Mouse (Mus musculus): ENCODE measurements around the gene Inf2.

DNA sequence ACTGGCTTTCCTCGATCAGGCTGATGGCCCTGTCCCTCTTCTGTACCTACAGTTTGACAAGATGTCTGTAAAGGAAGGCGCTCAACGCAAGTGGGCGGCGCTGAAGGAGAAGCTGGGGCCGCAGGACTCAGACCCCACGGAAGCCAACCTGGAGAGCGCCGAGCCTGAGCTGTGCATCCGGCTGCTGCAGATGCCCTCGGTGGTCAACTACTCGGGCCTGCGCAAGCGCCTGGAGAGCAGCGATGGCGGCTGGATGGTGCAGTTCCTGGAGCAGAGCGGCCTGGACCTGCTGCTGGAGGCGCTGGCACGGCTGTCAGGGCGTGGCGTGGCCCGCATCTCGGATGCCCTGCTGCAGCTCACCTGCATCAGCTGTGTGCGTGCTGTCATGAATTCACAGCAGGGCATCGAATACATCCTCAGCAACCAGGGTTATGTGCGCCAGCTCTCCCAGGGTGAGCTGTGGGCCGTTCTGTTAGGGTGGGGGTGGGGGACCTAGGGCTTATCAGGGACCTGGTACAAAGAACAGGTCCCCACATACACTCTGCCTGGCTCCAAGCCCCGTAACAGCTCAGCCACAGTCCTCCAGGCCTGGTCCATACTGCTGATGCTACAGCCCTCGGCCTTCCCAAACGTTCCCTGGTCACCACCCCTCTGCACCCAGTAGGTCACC, 11.5 kb downstream of the Inf2 start:
- TF ChIP-seq POLR2A (IDR thresholded peaks at IDR 0.05; ENCODE audit: insufficient read depth, low read length) (no peak), CTCF (IDR thresholded peaks at IDR 0.05; ENCODE audit: low read depth, low read length) (no peak), EP300 (IDR thresholded peaks at IDR 0.05; ENCODE audit: insufficient read depth, low read depth, low read length) (no peak)
